In the genomic region with DNA sequence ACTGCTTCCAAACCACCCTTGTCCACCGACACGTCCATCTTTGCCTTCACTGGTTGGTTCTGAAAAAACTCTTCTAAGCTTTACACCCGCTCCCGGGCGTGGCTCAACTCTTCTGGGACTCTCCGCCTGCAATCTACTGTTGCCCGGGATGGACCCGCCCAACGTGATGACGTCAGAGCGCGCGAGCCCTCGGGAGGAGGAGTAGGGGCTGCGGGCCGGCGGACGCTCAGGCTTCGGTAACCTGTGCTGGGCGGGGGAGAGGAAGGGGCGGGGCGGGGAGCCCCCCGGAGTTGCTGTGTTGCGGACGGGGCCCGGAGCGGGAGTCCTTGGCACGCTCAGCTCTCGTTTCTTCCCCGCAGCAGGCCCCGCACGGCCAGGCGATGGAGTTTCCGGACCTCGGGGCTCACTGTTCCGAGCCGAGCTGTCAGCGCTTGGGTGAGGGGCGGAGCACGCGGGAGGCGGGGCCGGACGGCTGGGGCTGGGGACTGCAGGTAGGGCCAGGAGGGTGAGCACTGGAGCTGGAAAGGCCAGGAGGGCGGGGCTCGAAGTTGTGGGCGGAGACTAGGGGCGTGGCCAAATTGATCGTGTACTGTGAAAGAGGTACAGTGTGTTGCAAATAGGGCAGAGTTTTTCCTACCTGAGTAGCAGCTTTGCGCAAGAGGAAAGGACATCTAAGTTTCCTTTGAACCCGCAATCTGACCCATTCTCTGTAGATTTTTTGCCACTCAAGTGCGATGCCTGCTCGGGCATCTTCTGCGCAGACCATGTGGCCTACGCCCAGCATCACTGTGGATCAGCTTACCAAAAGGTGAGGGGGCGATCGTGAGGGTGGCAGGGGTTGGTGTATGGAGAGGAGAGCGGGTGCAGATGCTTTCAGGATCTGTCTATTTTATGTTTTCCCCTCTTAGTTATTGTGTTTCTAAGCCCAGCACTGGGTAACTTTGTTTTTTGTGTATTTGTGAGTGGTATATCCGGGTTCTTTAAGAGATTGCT, we compare ENCODE assay signal across 8 mouse cellular contexts. TPM values are rescaled to one million over a fixed set of nuclear protein-coding genes. Genes with fewer than 3 reads are reported as not detected.
A peak's percentile ranks its signal among the peaks of the same experiment; 100 is the strongest.
DNase-seq lines count a peak whose midpoint lies in the region; ATAC-seq lines count a peak whose summit lies in the region.

A gene (plus strand): TSS at position 175 of the 993 bp plus-strand sequence.

- intact Hi-C loops in left cerebral cortex, postnatal 14 days (cut with DNase I), result no loop called here

- H3K4me3 ChIP-seq in intestine, embryonic 14.5 days (ENCODE audit: low read depth, low read length), result peak within 1 kb of the TSS; percentile 76

- peak; percentile 99 for ATAC-seq in intestine, embryonic 14.5 days (replicated peaks; ENCODE audit: low FRiP score, low TSS enrichment, low read depth)

- peaks cover 4% of the 10 kb centered on the region; the same call in 1 of the 2 replicates for H3K4me1 ChIP-seq in intestine, embryonic 14.5 days (replicated peaks; ENCODE audit: control insufficient read depth, insufficient read depth, low read length)

- DNase-seq in adrenal gland, adult 18-20 months (ENCODE audit: low spot score in 2 of 2), result peak; percentile 97 to 98
- peak; percentile 97 for DNase-seq in embryo, embryonic 11 days
- DNase-seq in gastrocnemius, postnatal 25 days, result peak; percentile 96
- DNase-seq in intestine, embryonic 14.5 days (ENCODE audit: low spot score), result peak; percentile 99
- peak; percentile 90 to 93 for DNase-seq in left cerebral cortex, postnatal 14 days (ENCODE audit: low spot score in 2 of 2)
- DNase-seq in mesoderm, embryonic 11.5 days (ENCODE audit: low read depth, low spot score), result peak; percentile 96
- peak; percentile 91 to 92 for DNase-seq in right cerebral cortex, postnatal 36 days (ENCODE audit: low spot score in 2 of 2)
- peak; percentile 99 for DNase-seq in yolk sac, embryonic 10.5 days (ENCODE audit: low spot score)

- H3K27me3 ChIP-seq in intestine, embryonic 14.5 days (replicated peaks; ENCODE audit: control insufficient read depth, insufficient read depth, low read length), result no peaks in the 10 kb centered on the region

- peak within 1 kb of the TSS; percentile 67 for H3K27ac ChIP-seq in intestine, embryonic 14.5 days (ENCODE audit: low read depth)

- H3K9ac ChIP-seq in intestine, embryonic 14.5 days (ENCODE audit: low read length), result peak within 1 kb of the TSS; percentile 58

- peaks cover 39% of the 10 kb centered on the region for H3K36me3 ChIP-seq in intestine, embryonic 14.5 days (ENCODE audit: control insufficient read depth, insufficient read depth, low read length)

- H3K4me2 ChIP-seq in intestine, embryonic 14.5 days (ENCODE audit: low read length), result peak within 1 kb of the TSS; percentile 67

- under 1% methylated on average over 59 of the region's 59 CpGs for WGBS in intestine, embryonic 14.5 days

- no peaks in the 10 kb centered on the region for H3K9me3 ChIP-seq in intestine, embryonic 14.5 days (ENCODE audit: control insufficient read depth, low read length)

RNA-seq across cellular contexts. Expression of the gene that starts here (rescaled TPM):
- total RNA-seq in adrenal gland, adult 18-20 months (2021), result 10 to 100 TPM; 29.4 to 31.8 TPM
- 10 to 100 TPM; 12.8 to 16.8 TPM for total RNA-seq in gastrocnemius, postnatal 25 days (2021)
- 36.5 and 38.8 TPM in 2 replicates for polyA plus RNA-seq in intestine, embryonic 14.5 days (2014; fragmentation: Nextera tagmentation; extraction: Ambion mirVana)
- total RNA-seq in left cerebral cortex, postnatal 14 days (2021), result 10 to 100 TPM; 21.4 to 22.8 TPM

Comparison
In these comparisons a context has a peak if more than half of its experiments do, and no peak if none do; other contexts are left out.
1. Peak in every context shown above with its lines: DNase-seq, ATAC-seq, H3K4me3 ChIP-seq and H3K27ac ChIP-seq.